Mouse (Mus musculus) erythroblast, embryonic 14.5 days (primary cell): ENCODE results near the gene Prdm1.

Experiments used
- GATA1 ChIP-seq: IDR thresholded peaks from 2 replicates; pipeline ENCODE4 v1.6.1; 2012; ENCODE audit warnings: low read length, inconsistent platforms, mixed read lengths
- TAL1 ChIP-seq: IDR thresholded peaks from 3 replicates; pipeline ENCODE4 v1.6.1; 2012; ENCODE audit warnings: low read length, inconsistent platforms, mixed read lengths

DNA sequence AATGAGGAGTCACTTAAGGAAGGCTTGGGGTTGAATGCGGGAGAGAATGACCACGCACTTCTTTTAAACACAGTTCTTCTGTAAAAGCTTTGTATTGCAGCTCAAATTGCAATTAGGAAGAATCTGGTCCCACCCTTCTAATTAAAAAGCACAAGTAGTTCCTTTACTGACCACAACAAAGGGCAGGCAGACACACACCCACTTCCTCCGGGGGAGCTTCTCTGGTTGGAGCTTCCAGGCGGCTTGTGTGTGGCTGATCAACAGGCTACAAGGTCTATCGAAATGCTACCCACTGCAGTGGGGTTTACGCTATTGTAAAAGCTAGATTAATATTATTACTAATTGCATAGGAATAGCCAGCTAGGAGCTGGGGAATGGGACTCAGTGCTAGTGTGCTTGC lies 45.2 kb downstream of the Prdm1 start:
- TF ChIP-seq GATA1 (no peak), TAL1 (no peak)
